Mouse (Mus musculus): ENCODE results near the gene Cd2ap.

Gene Cd2ap

DNA sequence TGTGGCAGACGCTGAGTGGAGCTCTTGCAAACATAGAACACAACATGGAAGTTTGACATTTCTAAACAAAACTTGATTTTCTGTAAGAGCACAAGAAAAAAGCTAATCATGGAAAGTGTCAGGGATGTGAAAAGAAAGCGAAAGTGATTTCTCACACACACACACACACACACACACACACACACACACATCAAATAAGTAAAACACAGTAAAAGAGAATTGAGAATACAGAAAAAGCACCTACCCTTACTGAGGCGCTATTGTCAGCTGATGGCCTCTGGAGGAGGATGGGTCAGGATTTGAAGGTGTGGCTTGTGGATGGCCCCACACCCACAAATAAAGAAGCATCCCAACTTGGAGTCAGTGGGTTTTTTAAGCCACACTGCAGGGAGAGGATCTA is 19.0 kb downstream of the Cd2ap start:
- no peak for DNase-seq

DNA sequence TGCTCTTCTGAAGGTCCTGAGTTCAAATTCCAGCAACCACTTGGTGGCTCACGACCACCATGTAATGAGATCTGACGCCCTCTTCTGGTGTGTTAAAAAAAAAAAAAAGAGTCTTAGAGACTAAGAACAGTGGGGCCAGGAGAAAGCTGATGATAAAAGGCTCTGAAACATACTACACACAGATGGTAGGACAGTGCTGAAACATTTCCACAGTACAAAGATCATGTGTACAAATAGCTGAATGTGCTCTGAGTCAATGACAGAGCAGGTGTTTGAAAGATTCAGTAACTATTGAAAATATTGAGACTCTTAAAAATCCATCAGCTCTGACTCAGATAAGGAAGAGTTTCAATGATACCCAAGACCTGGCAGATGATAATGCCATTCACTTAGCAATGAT is 29.4 kb downstream of the Cd2ap start:
- DNase-seq = no peak

DNA sequence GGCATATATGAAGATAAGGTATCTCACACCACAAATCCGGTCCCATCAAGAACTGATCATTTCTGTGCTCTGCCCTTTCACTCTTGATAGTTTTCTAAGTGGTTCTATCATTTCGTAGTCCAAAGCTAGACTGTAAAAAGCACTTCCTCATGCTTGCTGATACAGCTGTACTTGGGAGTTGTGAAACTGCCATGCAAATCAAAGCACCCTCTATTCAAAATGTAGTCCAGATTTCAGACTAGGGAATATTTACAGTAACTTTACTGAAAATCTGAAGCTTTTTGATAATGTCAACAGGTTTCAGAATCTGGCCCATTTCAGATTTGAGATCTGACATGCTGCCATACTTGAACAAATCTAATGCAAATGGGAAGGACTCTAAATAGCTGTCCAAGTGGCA is 39.3 kb downstream of the Cd2ap start:
- DNase-seq = no peak

DNA sequence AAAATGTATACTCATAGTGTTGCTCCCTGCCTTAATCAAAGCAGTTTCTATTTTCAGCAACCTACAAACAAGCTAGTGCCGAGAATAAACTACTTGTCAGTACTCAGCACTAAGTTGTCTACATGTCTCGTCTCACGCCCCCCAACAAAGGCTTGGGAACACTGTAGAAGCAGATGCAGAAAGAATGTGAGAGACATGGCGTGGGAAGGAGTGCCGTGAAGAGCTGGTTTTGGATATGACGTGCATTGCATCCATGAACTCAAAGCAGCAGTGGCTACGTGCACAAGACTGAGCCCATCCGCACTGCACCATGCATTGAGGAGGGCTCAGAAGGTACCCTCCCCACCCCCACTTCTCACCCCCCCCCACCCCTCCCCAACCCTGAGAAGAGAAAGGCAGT is 53.7 kb downstream of the Cd2ap start:
- DNase-seq = no peak

DNA sequence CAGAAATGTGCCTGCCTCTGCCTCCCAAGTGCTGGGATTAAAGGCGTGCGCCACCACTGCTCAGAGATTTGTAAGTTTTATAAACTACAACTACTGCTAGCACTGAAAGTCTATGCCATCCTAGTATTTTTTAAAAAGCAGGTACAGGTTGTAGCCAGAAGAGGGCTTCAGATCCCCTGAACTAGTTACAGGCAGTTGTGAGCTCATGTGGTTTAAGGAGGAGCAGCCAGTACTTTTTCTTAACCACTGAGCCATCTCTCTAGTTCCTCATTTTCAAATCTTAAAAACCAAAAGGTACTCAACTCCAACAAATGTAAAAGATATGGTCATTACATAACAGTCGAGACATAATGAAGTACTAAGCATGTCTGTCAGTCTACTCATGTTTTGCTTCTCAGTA is 61.1 kb downstream of the Cd2ap start:
- no peak for DNase-seq

DNA sequence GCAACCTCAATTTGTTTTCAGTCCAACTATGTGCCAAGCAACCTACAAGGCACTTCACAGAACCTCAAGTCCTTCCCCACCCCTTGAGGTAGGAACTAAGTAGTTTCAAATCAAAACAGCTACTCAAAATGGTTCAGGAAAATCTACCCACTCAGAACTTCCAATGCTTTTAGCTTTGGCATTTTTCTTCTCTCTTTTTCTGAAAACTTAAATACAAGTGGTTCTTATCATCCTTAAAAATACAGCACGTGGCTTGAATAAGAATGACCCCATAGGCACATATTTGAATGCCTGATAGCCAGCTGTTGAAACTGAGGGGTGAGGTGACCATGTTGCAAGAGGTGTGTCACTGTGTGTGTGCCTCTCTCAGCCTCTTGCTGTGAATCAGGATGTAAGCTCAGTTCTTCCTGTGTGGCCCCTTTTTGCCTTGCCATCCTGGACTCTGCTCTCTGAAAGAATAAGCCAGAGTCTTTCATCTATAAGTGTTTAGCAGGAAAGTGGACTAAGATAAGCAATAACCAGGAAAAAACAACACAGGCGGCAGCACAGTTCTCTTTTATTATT is 84.0 kb downstream of the Cd2ap start:
- DNase-seq = no peak

DNA sequence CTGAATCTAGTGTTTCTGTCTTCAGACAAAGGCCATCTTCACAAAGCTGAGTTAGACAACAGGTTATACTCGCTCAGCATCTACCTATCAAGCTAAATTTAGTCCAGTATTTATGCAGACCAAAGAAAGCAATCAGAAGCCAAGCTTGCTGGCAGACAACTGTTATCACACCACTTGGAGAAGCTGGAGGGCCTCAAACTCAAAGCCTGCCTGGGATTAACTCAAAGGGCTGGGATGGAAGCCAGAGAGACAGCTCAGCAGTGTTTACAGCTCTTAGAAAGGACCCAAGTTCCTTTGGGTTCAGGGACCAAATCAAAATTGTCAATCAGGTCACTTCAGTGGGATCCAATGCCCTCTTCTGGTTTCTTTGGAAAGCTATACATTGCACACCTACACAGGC is 85.7 kb downstream of the Cd2ap start:
- DNase-seq = no peak

DNA sequence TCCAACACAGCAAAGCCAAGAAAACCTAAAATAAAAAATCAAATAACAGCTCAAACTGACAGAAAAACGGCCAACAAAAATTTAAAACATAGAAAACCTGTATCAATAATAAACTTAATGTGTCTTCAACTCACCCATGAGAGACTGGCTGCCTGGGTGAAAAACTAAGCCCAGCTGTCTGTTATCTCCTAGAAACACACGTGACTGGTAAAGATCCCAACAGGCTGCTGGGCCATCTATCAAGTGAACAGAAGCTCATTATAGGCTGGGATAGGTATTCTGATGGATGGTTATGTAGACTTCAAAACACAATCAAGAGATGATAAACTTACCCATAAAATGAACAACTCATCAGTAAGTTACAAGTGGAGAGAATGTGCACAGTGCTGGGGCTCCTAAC is 86.7 kb downstream of the Cd2ap start:
- no peak for DNase-seq

DNA sequence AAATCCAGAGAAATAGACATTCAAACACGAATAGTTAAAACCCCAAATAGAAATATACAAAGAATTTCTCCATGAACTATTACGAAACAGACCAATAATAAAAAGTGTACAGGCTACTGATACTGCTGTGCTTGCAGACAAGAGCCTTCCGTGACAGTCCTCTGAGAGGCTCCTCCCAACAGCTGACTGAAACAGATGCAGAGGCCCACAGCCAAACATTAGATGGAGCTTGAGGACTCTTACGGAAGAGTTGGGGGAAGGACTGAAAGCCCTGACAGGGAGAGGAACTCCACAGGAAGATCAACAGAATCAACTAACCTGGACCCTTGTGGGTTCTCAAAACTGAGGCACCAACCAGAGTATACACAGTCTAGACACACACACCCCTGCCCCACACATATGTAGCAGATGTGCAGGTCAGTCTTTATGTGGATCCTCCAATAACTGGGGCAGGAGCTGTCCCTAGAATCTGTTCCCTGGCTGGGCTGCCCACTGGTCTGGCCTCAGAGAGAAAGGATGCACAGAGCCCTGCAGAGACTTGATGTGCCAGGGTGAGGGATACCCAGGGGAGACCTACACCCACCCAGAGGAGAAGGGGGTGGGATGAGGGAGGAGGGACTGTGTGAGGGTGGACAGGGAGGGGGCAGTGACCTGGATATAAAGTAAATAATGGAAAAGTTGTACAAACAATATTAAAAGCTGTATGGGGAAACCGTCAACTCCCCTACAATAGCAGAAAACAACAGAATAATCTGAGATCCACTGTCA is 87.6 kb downstream of the Cd2ap start:
- DNase-seq = peak; percentile 24

DNA sequence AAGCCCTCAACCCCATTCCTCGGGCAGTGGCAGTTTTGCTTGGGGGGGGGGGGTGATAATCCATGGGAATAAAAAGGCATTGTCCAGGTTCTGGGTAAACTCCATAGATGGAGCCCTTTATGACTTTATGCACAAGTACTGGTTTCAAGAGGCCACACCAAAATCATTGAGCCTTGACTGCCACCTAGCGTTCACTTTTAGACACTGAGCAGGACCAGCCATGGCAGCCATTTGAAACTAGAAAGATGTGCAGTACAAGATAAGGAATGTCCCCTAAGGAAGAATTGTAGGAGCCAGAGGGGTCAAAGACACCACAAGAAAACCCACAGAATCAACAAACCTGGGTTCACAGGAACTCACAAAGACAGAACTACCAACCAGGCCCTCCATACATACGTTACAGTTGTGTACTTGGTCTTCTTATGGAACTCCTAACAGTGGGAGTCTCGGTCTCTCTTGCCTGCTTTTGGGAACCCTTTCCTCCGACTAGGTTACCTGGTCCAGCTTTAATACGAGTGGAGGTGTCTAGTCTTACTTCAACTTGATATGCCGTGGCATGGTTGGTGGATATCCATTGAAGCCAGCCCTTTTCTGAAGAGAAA is 94.2 kb downstream of the Cd2ap start:
- DNase-seq = peak; percentile 68

DNA sequence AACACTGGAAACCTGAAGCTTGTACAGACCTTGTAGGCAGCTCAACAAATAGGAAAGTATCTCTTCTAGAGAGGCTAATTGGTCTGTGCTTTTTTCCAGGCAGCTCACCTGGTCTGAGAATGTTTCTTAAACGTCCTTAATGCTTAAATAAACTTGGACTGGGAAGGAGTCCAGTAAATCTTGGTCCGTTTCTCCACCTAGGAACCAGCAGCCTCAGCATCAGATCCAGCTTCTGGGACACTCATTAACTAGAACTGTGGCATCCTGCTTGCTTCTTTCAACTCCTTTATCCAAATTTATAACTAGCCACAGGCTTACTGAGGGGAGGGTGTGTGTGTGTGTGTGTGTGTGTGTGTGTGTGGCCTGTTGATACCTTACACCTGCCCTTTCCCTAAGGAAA is 122.7 kb downstream of the Cd2ap start:
- no peak for DNase-seq

DNA sequence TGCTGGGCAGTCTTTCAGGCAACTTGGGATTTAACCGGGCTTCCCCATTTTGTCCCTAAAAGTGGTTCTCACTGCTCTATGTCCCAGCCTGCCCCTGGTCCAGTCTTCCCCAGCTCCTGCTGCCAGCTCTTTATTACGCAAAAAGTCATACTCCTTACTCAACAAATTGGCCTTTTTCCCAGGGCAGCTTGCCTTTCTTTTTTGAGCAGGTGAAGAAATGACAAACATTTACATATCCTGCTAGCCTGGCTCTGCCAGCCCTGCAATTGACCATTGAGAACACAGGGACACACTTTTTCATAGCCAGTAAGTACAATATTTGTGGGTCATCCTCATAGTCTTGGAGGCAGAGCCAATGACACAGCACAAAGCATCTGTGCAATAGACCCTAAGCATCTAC is 124.3 kb downstream of the Cd2ap start:
- no peak for DNase-seq

DNA sequence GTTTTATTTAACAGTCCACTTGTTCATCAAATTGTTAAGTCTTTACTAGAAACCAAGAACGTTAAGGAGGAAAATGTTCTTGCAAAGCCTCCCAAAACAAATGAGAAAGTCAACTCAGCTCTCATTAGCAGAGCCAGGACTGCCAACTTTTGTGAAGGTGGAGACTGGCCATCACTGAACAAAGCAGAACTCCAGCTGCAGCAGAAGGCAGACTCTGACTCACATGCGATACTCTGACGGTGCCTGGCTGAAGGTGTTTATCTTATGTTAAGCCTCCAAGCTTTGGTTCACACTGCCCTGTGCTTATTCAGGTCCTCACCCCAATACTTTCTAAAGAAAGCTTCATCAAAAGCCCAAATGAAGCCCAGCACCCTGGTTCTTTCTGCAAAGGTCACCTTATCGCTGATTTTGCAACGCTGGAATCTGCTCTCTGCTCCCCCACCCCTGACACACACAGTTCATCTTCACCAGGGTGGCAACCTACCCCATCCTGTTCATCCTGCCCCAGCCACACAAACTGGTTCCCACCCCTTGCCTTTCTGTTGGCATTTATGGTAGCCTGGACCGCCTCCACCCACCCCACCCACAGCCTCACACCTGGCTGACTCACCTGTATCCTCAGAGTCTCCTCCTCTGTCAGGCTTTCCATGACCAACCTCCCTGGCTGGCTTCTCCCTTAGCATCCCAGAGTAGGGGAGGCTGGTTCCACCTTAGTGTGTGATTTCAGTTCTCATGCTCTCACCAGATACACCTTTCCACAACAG is 130.6 kb downstream of the Cd2ap start:
- no peak for DNase-seq

All from layer of hippocampus, adult 9-11 months (tissue).